Mouse (Mus musculus): ENCODE data around the gene Myo9a.

DNA sequence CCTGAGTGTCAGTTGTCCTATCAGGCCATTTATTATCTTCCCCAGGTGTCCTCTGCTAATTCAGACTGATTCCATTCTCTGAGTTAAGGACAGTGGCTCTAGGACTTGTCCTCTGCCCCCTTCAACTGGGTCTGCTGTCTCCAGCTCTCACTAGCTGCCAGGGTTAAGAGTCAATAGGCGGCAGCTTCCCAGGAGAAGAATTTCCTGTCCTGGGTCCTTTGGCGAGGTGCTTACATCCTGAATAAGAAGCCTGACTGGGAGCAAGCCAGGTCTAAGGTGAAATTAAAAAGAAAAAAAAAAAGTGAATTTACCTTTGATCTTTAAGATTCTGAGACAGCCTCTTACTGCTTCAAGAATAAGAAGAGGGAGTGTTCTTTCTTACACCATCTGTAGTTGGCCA is 189.0 kb downstream of the Myo9a start:
- TF ChIP-seq CTCF (IDR thresholded peaks at IDR 0.05; ENCODE audit: low read depth, low read length) (no peak), POLR2A (IDR thresholded peaks at IDR 0.05; ENCODE audit: insufficient read depth, low read length) (no peak)
